Mouse (Mus musculus): ENCODE data around the gene Prcd.
A peak's percentile ranks its signal among the peaks of the same experiment; 100 is the strongest.

Gene Prcd

GRCm38 (mm10) chr11:116693899-116694249 lies 40.5 kb downstream of the Prcd start:
- DNase-seq (ENCODE audit: low spot score), result no peak

- no peak for DNase-seq (ENCODE audit: low spot score)
These were observed 41.2 kb downstream of the Prcd start for GRCm38 (mm10) chr11:116694250-116695193.

GRCm38 (mm10) chr11:116695194-116695880 lies 42.0 kb downstream of the Prcd start:
- no peak for DNase-seq (ENCODE audit: low spot score)

- DNase-seq (ENCODE audit: low spot score), result no peak
These were observed 43.1 kb downstream of the Prcd start for GRCm38 (mm10) chr11:116696426-116696825.

- no peak for DNase-seq (ENCODE audit: low spot score)
These were observed 44.2 kb downstream of the Prcd start for GRCm38 (mm10) chr11:116697521-116697920.

- DNase-seq (ENCODE audit: low spot score), result no peak
These were observed 48.1 kb downstream of the Prcd start for GRCm38 (mm10) chr11:116701377-116701841.

- DNase-seq (ENCODE audit: low spot score), result no peak
These were observed 51.2 kb downstream of the Prcd start for GRCm38 (mm10) chr11:116704336-116705035.

- DNase-seq (ENCODE audit: low spot score), result no peak
These were observed 51.9 kb downstream of the Prcd start for GRCm38 (mm10) chr11:116705204-116705608.

GRCm38 (mm10) chr11:116706363-116706762 lies 53.0 kb downstream of the Prcd start:
- DNase-seq (ENCODE audit: low spot score), result no peak

GRCm38 (mm10) chr11:116710171-116710570 lies 56.8 kb downstream of the Prcd start:
- DNase-seq (ENCODE audit: low spot score), result peak; percentile 10

- DNase-seq (ENCODE audit: low spot score), result no peak
These were observed 57.5 kb downstream of the Prcd start for GRCm38 (mm10) chr11:116710793-116711192.

- DNase-seq (ENCODE audit: low spot score), result no peak
These were observed 60.7 kb downstream of the Prcd start for GRCm38 (mm10) chr11:116714052-116714451.
